Mouse (Mus musculus) lung, postnatal 36 days (tissue): Measurements from ENCODE around the gene Clasp1.

Experiments used
- DNase-seq: peaks from one replicate; pipeline ENCODE4 v3.0.0; 2022; ENCODE audit warnings: mixed read lengths

The Clasp1 gene

GRCm38 (mm10) chr1:118388757-118389453 is at the start of gene Clasp1:
Gene Clasp1, plus strand, starts transcription at chr1:118389058.
- DNase-seq: peak; percentile 97

- DNase-seq: peak; percentile 58
Observed at GRCm38 (mm10) chr1:118343649-118344435, 45.0 kb upstream of the Clasp1 start.

GRCm38 (mm10) chr1:118349922-118350321 is 38.9 kb upstream of the Clasp1 start:
- DNase-seq: no peak

GRCm38 (mm10) chr1:118359071-118359761 is 29.6 kb upstream of the Clasp1 start:
- no peak for DNase-seq

- peak; percentile 26 for DNase-seq
Observed at GRCm38 (mm10) chr1:118367970-118368369, 20.9 kb upstream of the Clasp1 start.

GRCm38 (mm10) chr1:118368721-118369461 is 20.0 kb upstream of the Clasp1 start:
- DNase-seq: no peak

GRCm38 (mm10) chr1:118377784-118378183 is 11.1 kb upstream of the Clasp1 start:
- no peak for DNase-seq

- no peak for DNase-seq
Observed at GRCm38 (mm10) chr1:118380105-118380786, 8.6 kb upstream of the Clasp1 start.

GRCm38 (mm10) chr1:118388127-118388756 is 616 bp upstream of the Clasp1 start:
- peak; percentile 87 for DNase-seq

GRCm38 (mm10) chr1:118389454-118390265 is 802 bp downstream of the Clasp1 start:
- peak; percentile 17 for DNase-seq

GRCm38 (mm10) chr1:118390266-118390660 is 1.4 kb downstream of the Clasp1 start:
- DNase-seq: no peak

- no peak for DNase-seq
Observed at GRCm38 (mm10) chr1:118390871-118391387, 2.1 kb downstream of the Clasp1 start.

- no peak for DNase-seq
Observed at GRCm38 (mm10) chr1:118392246-118392645, 3.4 kb downstream of the Clasp1 start.

- no peak for DNase-seq
Observed at GRCm38 (mm10) chr1:118393916-118394315, 5.1 kb downstream of the Clasp1 start.

GRCm38 (mm10) chr1:118397866-118398265 is 9.0 kb downstream of the Clasp1 start:
- no peak for DNase-seq

- DNase-seq: peak; percentile 90
Observed at GRCm38 (mm10) chr1:118398567-118398966, 9.7 kb downstream of the Clasp1 start.

GRCm38 (mm10) chr1:118399625-118400310 is 10.9 kb downstream of the Clasp1 start:
- no peak for DNase-seq

GRCm38 (mm10) chr1:118401991-118402390 is 13.1 kb downstream of the Clasp1 start:
- no peak for DNase-seq

- DNase-seq: no peak
Observed at GRCm38 (mm10) chr1:118402556-118402955, 13.7 kb downstream of the Clasp1 start.

GRCm38 (mm10) chr1:118402966-118403365 is 14.1 kb downstream of the Clasp1 start:
- no peak for DNase-seq
